Mouse (Mus musculus) spleen, adult 2 months (tissue): ENCODE data around the gene Gpr137. TPM values are rescaled to one million over a fixed set of nuclear protein-coding genes. Genes with fewer than 3 reads are reported as not detected.

Experiments
- DNase-seq, 2 experiments: peaks; one replicate each; pipeline versions ENCODE4 v3.0.0 to v3.0.0-alpha.2; 2012 to 2021; ENCODE audit warnings: low spot score in 2 of 2, low read depth in 1 of 2
- H3K27ac ChIP-seq: fragments of 200-500 bp; 2 replicates; pipeline ENCODE4 v1.5.1; 2012; ENCODE audit warnings: low read length, inconsistent platforms; ENCODE audit not compliant: insufficient read depth
- H3K27me3 ChIP-seq: fragments of 200-500 bp; 2 replicates; pipeline ENCODE4 v1.6.1; 2012; ENCODE audit warnings: mild to moderate bottlenecking, moderate library complexity, low read length, inconsistent platforms; ENCODE audit not compliant: control insufficient read depth, insufficient read depth
- H3K36me3 ChIP-seq: fragments of 200-500 bp; 2 replicates; pipeline ENCODE4 v1.6.1; 2012; ENCODE audit warnings: mild to moderate bottlenecking, low read length, inconsistent platforms; ENCODE audit not compliant: control insufficient read depth, insufficient read depth
- H3K4me1 ChIP-seq: fragments of 200-500 bp; 2 replicates; pipeline ENCODE4 v1.6.1; 2011; ENCODE audit warnings: inconsistent platforms; ENCODE audit not compliant: control insufficient read depth, insufficient read depth, insufficient read length
- H3K4me3 ChIP-seq: fragments of 200-500 bp; 2 replicates; pipeline ENCODE4 v1.5.1; 2011; ENCODE audit warnings: mild to moderate bottlenecking, inconsistent platforms; ENCODE audit not compliant: insufficient read depth, insufficient read length; ENCODE audit errors: extremely low read depth
- CTCF ChIP-seq: fragments of 200-500 bp; IDR thresholded peaks from 2 replicates; pipeline ENCODE4 v1.5.1; 2011; ENCODE audit warnings: mild to moderate bottlenecking, inconsistent platforms; ENCODE audit not compliant: insufficient read depth, insufficient read length, insufficient replicate concordance; ENCODE audit errors: extremely low read depth
- POLR2A ChIP-seq: fragments of 200-500 bp; IDR thresholded peaks from 2 replicates; pipeline ENCODE4 v1.6.1; 2011; ENCODE audit warnings: low read depth, low read length, inconsistent platforms
- WGBS: fragments of 180-500 bp; shearing (Covaris S2); methylation state at CpG from one replicate; pipeline ENCODE4 v1.1.7; 2018; 5-methylcytosine and 5-hydroxymethylcytosine counted together
- polyA plus RNA-seq: library from polyadenylated mRNA; depleted of rRNA; stranded (reverse); fragments of >200 nt; gene quantifications from 2 replicates; pipeline ENCODE4 v1.2.3, GENCODE M21; 2012

Gpr137 gene
- polyA plus RNA-seq, 1 experiment, result 54.6 TPM

GRCm38 (mm10) chr19:6985300-6985699 lies 43.0 kb upstream of the Gpr137 start:
- no peak for DNase-seq
- no peak overlapping the region for H3K27ac ChIP-seq
- no peak overlapping the region for H3K4me3 ChIP-seq
- peaks cover 4% of the 10 kb centered on the region for H3K4me1 ChIP-seq
- H3K27me3 ChIP-seq, result no peaks in the 10 kb centered on the region
- 94% methylated on average over 19 of the region's 19 CpGs for WGBS
- no peak for TF ChIP-seq CTCF
- TF ChIP-seq POLR2A, result no peak
- H3K36me3 ChIP-seq, result no peaks in the 10 kb centered on the region

DNA sequence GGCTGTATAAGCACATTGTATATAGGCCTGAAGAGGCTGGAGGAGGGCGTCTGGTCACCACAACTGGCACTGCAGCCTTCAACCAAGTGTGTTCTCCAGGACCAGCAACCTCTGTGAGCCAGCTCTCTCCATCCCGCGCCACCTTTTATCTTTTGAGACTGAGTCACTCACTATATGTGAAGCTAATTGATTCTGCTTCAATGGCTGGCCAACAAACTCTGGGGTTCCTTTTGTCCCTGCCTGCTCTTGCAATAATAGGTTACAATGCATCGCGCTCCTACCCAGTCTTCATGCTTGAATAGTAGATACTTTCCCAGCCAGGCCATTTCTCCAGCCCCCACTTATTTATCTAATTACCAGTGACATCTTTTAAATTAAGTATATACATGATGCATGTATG lies 41.3 kb upstream of the Gpr137 start:
- WGBS, result 97% methylated on average over 5 of the region's 5 CpGs
- peaks cover 10% of the 10 kb centered on the region for H3K4me1 ChIP-seq
- H3K36me3 ChIP-seq, result no peaks in the 10 kb centered on the region
- no peak overlapping the region for H3K4me3 ChIP-seq
- H3K27me3 ChIP-seq, result no peaks in the 10 kb centered on the region
- no peak overlapping the region for H3K27ac ChIP-seq
- TF ChIP-seq CTCF (no peak), POLR2A (no peak)
- no peak for DNase-seq

DNA sequence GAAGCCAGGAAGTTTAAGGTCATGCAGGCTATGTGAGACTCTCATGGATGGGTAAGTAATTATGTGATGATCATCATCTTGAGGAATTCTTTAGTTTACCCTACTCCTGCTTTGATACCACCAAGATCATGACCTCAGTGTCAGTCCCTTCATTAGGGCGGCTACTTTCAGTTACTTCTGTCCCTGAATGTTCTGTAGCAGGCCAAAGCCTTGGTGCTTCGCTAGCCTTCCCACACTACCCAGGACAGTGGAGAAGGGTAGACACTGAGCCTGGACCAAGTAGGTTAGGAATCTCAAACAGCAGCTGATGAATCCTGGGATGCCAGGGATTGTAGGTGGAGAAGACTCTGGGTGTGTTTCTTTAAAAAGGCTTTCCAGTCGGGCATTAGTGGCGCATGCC lies 39.2 kb upstream of the Gpr137 start:
- Histone ChIP-seq H3K27ac (no peak overlapping the region), H3K4me3 (no peak overlapping the region), H3K4me1 (peaks cover 13% of the 10 kb centered on the region; the same call in 1 of the 2 replicates), H3K36me3 (peaks cover 4% of the 10 kb centered on the region; the same call in 1 of the 2 replicates), H3K27me3 (no peaks in the 10 kb centered on the region)
- DNase-seq, result no peak
- WGBS, result 96% methylated on average over 4 of the region's 4 CpGs
- TF ChIP-seq POLR2A (no peak), CTCF (no peak)

GRCm38 (mm10) chr19:6980381-6981093 lies 38.3 kb upstream of the Gpr137 start, which contains the start of gene Fkbp2:
Gene Fkbp2 (minus strand): TSS chr19:6980501.
- under 1% methylated on average over 38 of the region's 38 CpGs for WGBS
- peaks cover 13% of the 10 kb centered on the region; the same call in 1 of the 2 replicates for H3K4me1 ChIP-seq
- H3K4me3 ChIP-seq, result peak within 1 kb of the TSS; percentile 91
- H3K36me3 ChIP-seq, result peaks cover 4% of the 10 kb centered on the region; the same call in 1 of the 2 replicates
- no peaks in the 10 kb centered on the region for H3K27me3 ChIP-seq
- TF ChIP-seq POLR2A (peak; percentile 89), CTCF (no peak)
- DNase-seq, result peak; percentile 97 to 98
- H3K27ac ChIP-seq, result peak within 1 kb of the TSS; percentile 92

DNA sequence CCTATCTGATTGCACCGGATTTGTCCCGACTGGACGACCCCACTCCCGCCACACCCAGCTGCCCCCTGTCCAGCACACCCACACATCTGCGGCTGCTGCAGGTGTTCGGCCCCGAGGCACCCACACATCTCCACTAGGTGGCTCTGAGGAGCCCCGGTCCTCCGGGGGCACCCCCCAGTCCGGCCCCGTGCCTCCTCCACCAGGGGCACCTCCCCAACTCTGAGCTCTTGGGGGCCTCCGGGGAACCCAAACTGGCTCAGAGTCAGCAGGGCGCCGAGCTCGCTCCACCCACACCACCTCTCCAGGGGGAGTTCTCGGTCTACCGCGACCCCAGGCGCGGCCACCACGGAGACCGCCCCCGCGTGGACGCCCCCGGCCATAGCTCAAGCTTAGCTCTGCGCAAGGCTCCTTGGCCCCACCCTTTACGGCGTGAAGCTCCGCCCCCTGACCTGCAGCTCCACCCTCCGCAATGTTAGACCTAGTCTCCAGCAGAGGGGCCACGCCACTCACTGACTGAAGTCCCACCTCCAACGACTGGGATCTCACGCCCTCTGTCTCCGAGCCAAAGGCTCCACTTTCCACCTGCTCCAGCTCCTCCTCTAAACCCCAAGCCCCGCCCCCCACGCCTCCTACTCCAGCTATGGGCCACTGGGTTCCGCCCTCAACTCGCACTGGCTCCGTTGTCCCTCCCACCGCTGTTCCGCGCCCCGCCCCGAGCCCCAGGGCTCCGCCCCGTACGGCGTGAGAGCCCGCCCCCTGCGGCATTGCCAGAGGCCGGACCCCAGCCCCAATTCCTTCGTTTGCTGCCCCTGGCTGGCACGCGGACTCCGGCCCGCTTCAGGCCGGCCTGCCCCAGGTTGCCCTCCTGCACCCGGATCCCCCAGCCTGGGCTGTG lies 37.5 kb upstream of the Gpr137 start:
- 1% methylated on average over 55 of the region's 59 CpGs for WGBS
- H3K4me3 ChIP-seq, result peak overlapping the region; percentile 81
- H3K4me1 ChIP-seq, result peaks cover 13% of the 10 kb centered on the region; the same call in 1 of the 2 replicates
- TF ChIP-seq CTCF (peak; percentile 54), POLR2A (no peak)
- H3K27me3 ChIP-seq, result no peaks in the 10 kb centered on the region
- H3K27ac ChIP-seq, result peak overlapping the region; percentile 86
- peaks cover 4% of the 10 kb centered on the region; the same call in 1 of the 2 replicates for H3K36me3 ChIP-seq
- DNase-seq, result peak; percentile 99

- peak overlapping the region; percentile 64 for H3K4me3 ChIP-seq
- H3K27ac ChIP-seq, result peak overlapping the region; percentile 80
- peaks cover 4% of the 10 kb centered on the region; the same call in 1 of the 2 replicates for H3K36me3 ChIP-seq
- peaks cover 14% of the 10 kb centered on the region for H3K4me1 ChIP-seq
- 21% methylated on average over 11 of the region's 11 CpGs for WGBS
- no peak for TF ChIP-seq POLR2A
- no peak for TF ChIP-seq CTCF
- no peaks in the 10 kb centered on the region for H3K27me3 ChIP-seq
- peak in 1 of 2 experiments; percentile 32 for DNase-seq
Measured at GRCm38 (mm10) chr19:6979001-6979479, 36.8 kb upstream of the Gpr137 start.
